Mouse (Mus musculus) neural tube, embryonic 12.5 days (tissue): ENCODE data around the gene Parp12. TPM values are rescaled to one million over a fixed set of nuclear protein-coding genes. Genes with fewer than 3 reads are reported as not detected.
A peak's percentile ranks its signal among the peaks of the same experiment; 100 is the strongest.

Experiments
- ATAC-seq: fragments of 200-750 bp; cut with Nextera tagmentation; 2 replicates; pipeline ENCODE4 v1.8.0; 2017; ENCODE audit warnings: low read depth, mild to moderate bottlenecking, moderate TSS enrichment, moderate library complexity; ENCODE audit not compliant: low FRiP score
- H3K27ac ChIP-seq: fragments of 300-500 bp; sonication (generic); 2 replicates; pipeline ENCODE4 v1.5.1; 2016
- H3K27me3 ChIP-seq: fragments of 300-500 bp; sonication (generic); replicated peaks from 2 replicates; pipeline ENCODE4 v1.6.1; 2016; ENCODE audit warnings: mild to moderate bottlenecking
- H3K36me3 ChIP-seq: fragments of 300-500 bp; sonication (generic); 2 replicates; pipeline ENCODE4 v1.6.1; 2016; ENCODE audit warnings: mild to moderate bottlenecking
- H3K4me1 ChIP-seq: fragments of 300-500 bp; sonication (generic); 2 replicates; pipeline ENCODE4 v1.6.1; 2016
- H3K4me2 ChIP-seq: fragments of 300-500 bp; sonication (generic); replicated peaks from 2 replicates; pipeline ENCODE4 v1.6.1; 2016; ENCODE audit warnings: mild to moderate bottlenecking
- H3K4me3 ChIP-seq: fragments of 300-500 bp; sonication (generic); 2 replicates; pipeline ENCODE4 v1.5.1; 2016
- H3K9ac ChIP-seq: fragments of 300-500 bp; sonication (generic); 2 replicates; pipeline ENCODE4 v1.6.1; 2016; ENCODE audit warnings: mild to moderate bottlenecking
- H3K9me3 ChIP-seq: fragments of 300-500 bp; sonication (generic); 2 replicates; pipeline ENCODE4 v1.6.1; 2016; ENCODE audit warnings: mild to moderate bottlenecking
- WGBS: fragments of 180-500 bp; shearing (Covaris S2); methylation state at CpG from one replicate; pipeline ENCODE4 v1.1.7; 2016; 5-methylcytosine and 5-hydroxymethylcytosine counted together
- polyA plus RNA-seq: library from polyadenylated mRNA; unstranded; fragments of >200 nt; fragmentation: Nextera tagmentation; extraction: Ambion mirVana; gene quantifications from 2 replicates; pipeline ENCODE4 v1.2.1, GENCODE M21; 2016

Gene Parp12
- polyA plus RNA-seq, result 4.0 and 4.8 TPM in 2 replicates

DNA sequence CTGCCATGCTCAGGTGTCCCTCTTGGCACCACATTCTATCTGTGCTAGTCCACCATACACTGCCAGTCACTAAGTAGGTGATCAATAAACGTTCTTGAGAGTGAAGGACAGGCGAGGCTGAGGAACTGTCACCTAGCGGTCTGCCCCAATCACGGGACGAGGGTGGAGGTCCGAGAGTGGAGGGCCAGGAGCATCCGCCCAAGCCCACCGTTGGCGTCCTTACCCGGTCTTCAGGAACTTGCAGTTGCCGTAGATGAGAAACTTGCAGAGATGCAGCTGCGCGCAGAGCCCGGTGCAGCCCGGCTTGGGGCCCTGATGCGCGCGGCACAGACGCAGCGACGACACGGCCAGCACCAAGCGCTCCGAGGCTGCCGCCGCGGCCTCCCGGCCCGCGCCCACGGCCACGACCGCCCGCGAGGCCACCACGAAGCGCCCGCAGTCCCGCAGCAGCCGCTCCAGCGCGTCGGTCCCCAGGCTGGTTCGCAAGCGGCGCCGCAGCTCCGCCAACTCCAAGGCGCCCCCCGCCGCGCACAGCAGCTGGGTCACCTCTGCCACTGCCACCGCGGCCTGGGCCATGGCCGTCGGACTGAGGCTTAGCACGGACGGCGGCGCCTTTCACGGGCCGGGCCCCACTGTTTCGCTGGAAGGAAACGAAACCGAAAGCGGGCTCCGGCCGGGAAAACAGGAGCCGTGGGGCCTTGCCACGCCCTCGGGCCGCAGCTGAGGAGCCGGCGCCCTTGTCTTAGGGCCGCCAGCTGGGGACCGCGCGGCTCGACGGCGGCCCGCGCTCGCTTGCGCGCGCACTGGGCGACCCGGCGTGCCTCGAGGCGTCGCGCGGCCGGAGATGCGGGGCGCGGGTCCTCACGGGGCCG is at the start of gene Parp12:
Gene Parp12, minus strand, starts transcription at position 766 of the 872 bp plus-strand sequence.
- ATAC-seq, result peak; percentile 83
- Histone ChIP-seq H3K4me1 (no peaks in the 10 kb centered on the region; the same call in 1 of the 2 replicates), H3K9me3 (peaks cover 4% of the 10 kb centered on the region; the same call in 1 of the 2 replicates), H3K4me3 (peak within 1 kb of the TSS; percentile 67), H3K36me3 (no peaks in the 10 kb centered on the region), H3K9ac (peak within 1 kb of the TSS; percentile 62), H3K27ac (no peak within 1 kb of the TSS), H3K27me3 (peaks cover 32% of the 10 kb centered on the region), H3K4me2 (peak within 1 kb of the TSS; percentile 73)
- 2% methylated on average over 101 of the region's 101 CpGs for WGBS

DNA sequence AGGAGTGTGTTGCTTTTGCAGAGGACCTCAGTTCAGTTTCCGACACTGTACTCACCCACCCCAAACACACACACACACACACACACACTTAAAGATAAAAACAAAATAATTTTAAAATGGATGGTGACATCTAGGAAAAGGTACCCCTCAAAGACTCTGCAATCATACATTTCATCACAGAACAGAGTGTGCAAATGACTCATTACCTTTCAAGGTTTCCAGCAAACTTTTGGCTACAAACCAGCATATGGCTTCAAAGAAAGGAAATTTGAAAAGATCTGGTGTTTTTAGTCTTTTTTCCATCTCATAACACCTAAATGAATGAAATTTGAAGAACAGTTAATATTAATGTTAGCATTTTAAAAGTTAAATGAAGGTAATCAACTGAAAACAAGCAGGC is 46.7 kb upstream of the Parp12 start:
- Histone ChIP-seq H3K4me2 (no peak overlapping the region), H3K27ac (no peak overlapping the region), H3K36me3 (peaks cover 29% of the 10 kb centered on the region), H3K4me3 (no peak overlapping the region), H3K27me3 (no peaks in the 10 kb centered on the region), H3K9ac (no peak overlapping the region), H3K4me1 (no peaks in the 10 kb centered on the region), H3K9me3 (no peaks in the 10 kb centered on the region)
- WGBS, result 100% methylated on average over 1 of the region's 1 CpGs
- ATAC-seq, result no peak

DNA sequence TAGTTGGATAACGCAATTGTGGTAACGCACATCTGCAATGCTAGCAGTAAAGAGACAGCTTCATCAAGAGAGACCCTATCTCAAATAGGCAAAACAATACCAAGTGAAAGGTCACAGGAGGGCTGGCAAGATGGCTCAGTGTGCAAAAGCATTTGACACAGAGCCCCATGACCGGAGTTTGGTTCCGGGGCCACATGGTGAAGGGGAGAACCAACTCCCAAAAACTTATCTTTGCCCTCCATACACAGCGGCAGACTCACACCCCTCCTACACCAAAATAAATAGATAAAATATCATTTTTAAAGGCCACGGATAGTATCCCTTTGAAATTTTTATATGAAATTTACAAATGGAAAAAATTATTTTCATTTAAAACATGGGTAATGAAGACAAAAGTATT is 43.8 kb upstream of the Parp12 start:
- no peak for ATAC-seq
- no peaks in the 10 kb centered on the region for H3K9me3 ChIP-seq
- H3K4me3 ChIP-seq, result no peak overlapping the region
- H3K4me2 ChIP-seq, result no peak overlapping the region
- H3K9ac ChIP-seq, result no peak overlapping the region
- peaks cover 23% of the 10 kb centered on the region; the same call in 1 of the 2 replicates for H3K36me3 ChIP-seq
- WGBS, result 96% methylated on average over 6 of the region's 6 CpGs
- no peak overlapping the region for H3K27ac ChIP-seq
- H3K27me3 ChIP-seq, result no peaks in the 10 kb centered on the region
- H3K4me1 ChIP-seq, result no peaks in the 10 kb centered on the region

DNA sequence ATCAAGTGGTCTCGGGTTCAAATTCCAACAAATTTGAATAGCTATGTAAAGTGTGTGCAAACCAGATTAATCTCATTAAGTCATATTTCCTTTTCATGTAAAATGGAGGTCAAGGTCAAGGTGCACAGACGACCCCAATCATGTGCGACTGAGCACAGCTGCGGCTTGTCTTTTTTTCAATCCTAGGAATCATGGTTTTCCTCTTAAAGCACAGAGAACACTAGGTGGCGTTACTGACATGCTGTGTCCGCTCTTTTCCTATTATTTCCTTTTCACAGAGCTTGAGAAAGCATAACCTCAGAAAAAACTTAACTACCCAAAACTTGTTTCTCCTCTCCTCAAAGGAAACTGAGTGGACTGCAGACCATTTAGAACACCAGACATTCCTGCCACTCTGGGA is 27.9 kb upstream of the Parp12 start:
- Histone ChIP-seq H3K36me3 (peaks cover 64% of the 10 kb centered on the region), H3K4me3 (no peak overlapping the region), H3K4me2 (no peak overlapping the region), H3K9ac (no peak overlapping the region), H3K27ac (no peak overlapping the region), H3K4me1 (no peaks in the 10 kb centered on the region), H3K9me3 (no peaks in the 10 kb centered on the region), H3K27me3 (no peaks in the 10 kb centered on the region)
- no peak for ATAC-seq
- 58% methylated on average over 6 of the region's 6 CpGs for WGBS

DNA sequence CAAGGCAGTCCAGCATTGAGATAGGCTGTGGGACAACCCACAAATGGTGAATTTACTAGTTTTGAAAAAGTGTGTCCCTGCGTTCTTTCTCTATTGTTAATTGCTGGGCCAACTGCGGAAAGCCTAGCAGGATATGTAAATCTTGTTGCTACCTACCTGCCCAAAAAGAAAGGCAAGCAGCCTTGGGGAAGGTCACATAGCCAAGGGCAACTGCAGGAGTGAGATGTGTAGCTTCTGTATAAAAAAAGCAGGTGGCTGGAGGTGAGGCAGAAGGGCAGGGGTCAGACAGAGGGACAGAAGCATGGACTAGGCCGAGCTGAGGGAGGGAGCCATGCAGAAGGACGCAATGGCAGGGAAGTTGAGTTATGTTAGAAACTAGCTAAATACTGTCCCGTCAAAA is 14.4 kb upstream of the Parp12 start:
- Histone ChIP-seq H3K9ac (no peak overlapping the region), H3K4me1 (no peaks in the 10 kb centered on the region), H3K27ac (no peak overlapping the region), H3K36me3 (peaks cover 22% of the 10 kb centered on the region), H3K9me3 (peaks cover 1% of the 10 kb centered on the region), H3K27me3 (no peaks in the 10 kb centered on the region), H3K4me2 (no peak overlapping the region), H3K4me3 (no peak overlapping the region)
- 76% methylated on average over 5 of the region's 5 CpGs for WGBS
- ATAC-seq, result no peak

DNA sequence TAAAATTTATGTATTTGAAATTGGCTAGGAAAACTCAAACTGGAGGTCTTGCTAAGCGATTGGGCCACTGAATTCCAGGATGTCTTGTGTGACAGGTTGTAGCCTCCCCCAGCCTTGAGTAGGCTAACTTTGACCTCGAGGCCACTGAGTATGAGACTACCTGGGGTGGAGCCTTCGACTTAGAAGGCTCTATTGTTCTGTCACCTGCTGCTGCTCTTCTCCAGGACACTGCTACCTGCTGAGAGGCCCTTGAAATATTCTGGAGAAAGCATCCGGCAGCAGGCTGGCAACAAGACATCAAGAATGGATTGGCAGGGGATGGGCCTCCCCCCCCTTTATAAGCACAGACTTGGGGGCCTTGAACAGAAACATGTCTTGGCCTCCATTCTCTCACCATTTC is 13.3 kb upstream of the Parp12 start:
- Histone ChIP-seq H3K27me3 (no peaks in the 10 kb centered on the region), H3K4me3 (no peak overlapping the region), H3K4me2 (no peak overlapping the region), H3K9ac (no peak overlapping the region), H3K27ac (no peak overlapping the region), H3K9me3 (peaks cover 7% of the 10 kb centered on the region), H3K4me1 (no peaks in the 10 kb centered on the region), H3K36me3 (peaks cover 22% of the 10 kb centered on the region)
- WGBS, result 35% methylated on average over 4 of the region's 4 CpGs
- no peak for ATAC-seq

DNA sequence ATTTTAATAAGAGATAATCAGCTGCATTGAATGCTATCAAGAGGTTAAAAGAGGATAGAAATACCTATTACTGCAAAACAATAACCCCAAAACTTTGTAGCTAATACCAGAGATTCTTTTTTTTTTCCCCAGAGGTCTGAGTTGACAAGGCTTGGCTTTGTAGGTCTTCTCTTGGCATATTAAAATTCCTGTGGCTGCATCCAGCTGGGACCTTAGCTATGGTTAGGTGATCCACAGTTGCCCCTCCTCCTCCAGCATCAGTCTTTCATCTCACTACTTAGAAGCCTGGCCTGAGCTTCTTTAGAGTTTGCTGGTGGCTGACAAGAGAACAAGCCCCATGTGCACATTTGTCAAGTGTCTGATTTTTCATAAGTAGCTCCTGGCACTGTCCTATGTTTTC is 6.6 kb upstream of the Parp12 start:
- Histone ChIP-seq H3K4me2 (no peak overlapping the region), H3K4me1 (no peaks in the 10 kb centered on the region), H3K4me3 (no peak overlapping the region), H3K36me3 (no peaks in the 10 kb centered on the region), H3K27ac (no peak overlapping the region), H3K9ac (no peak overlapping the region), H3K9me3 (peaks cover 7% of the 10 kb centered on the region), H3K27me3 (no peaks in the 10 kb centered on the region)
- no peak for ATAC-seq

DNA sequence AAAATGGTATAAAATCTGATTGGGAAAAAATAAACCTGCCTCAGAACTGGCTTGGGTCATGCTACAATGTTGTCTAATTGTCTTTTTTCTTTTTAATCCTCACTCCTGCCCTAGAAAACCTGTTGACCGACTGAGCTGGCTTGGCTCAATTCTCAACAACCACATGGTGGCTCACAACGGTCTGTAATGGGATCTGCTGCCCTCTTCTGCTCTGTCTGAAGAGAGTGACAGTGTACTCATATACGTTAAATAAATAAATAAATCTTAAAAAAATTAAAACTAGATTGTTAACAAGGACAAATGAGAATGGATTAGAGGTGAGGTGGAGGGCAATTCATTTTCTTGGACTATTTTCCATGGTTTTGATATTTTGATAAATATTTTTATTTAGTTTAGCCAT is 2.5 kb upstream of the Parp12 start:
- no peaks in the 10 kb centered on the region; the same call in 1 of the 2 replicates for H3K4me1 ChIP-seq
- H3K4me3 ChIP-seq, result no peak overlapping the region
- ATAC-seq, result no peak
- H3K9me3 ChIP-seq, result peaks cover 4% of the 10 kb centered on the region; the same call in 1 of the 2 replicates
- no peak overlapping the region for H3K27ac ChIP-seq
- peaks cover 32% of the 10 kb centered on the region for H3K27me3 ChIP-seq
- no peak overlapping the region for H3K4me2 ChIP-seq
- H3K36me3 ChIP-seq, result no peaks in the 10 kb centered on the region
- no peak overlapping the region for H3K9ac ChIP-seq
- WGBS, result 77% methylated on average over 3 of the region's 3 CpGs

DNA sequence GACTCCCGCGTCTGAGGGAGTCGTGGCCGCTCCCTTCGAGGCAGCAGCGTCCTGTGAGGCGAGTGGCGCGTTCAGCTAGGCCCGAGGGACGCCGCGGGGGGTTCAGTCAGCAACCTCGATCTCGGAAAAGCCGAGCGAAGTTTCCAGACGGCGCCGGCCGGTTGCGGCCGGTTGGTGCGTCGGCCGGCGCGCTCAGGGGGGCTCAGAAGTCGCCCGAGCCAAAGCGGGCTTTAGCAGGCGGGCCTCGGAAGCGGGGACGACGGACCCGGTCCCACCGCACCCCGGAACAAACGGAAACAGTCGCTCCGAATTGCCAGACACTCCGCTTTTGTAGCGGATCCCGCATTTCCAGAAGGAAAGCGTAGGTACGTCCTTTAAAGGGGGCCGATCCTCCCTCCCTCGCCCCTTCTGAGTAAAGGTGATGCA is 320 bp upstream of the Parp12 start:
- peak; percentile 46 for ATAC-seq
- 11% methylated on average over 49 of the region's 49 CpGs for WGBS
- Histone ChIP-seq H3K9ac (peak overlapping the region; percentile 62), H3K4me2 (peak overlapping the region; percentile 73), H3K27me3 (peaks cover 32% of the 10 kb centered on the region), H3K4me1 (no peaks in the 10 kb centered on the region; the same call in 1 of the 2 replicates), H3K36me3 (no peaks in the 10 kb centered on the region), H3K4me3 (peak overlapping the region; percentile 67), H3K27ac (no peak overlapping the region), H3K9me3 (peaks cover 4% of the 10 kb centered on the region; the same call in 1 of the 2 replicates)

DNA sequence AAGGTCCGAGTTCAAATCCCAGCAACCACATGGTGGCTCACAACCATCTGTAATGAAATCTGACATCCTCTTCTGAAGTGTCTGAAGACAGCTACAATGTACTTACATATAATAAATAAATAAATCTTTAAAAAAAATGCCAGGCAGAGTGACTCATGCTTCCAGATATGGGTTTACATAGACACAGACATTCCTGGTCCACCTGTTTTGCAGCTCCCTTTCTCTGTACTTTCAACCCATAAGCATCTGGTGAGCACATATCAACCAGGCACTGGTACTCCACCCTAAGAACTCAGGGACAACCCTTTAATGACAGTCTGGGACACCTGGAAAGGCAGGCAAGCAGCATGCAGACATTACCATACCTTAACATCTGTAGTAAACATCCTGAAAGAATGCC is 2.7 kb downstream of the Parp12 start:
- Histone ChIP-seq H3K9me3 (peaks cover 4% of the 10 kb centered on the region; the same call in 1 of the 2 replicates), H3K36me3 (no peaks in the 10 kb centered on the region), H3K9ac (no peak overlapping the region), H3K27me3 (peaks cover 32% of the 10 kb centered on the region), H3K27ac (no peak overlapping the region), H3K4me2 (no peak overlapping the region), H3K4me1 (no peaks in the 10 kb centered on the region; the same call in 1 of the 2 replicates), H3K4me3 (no peak overlapping the region)
- 86% methylated on average over 1 of the region's 1 CpGs for WGBS
- no peak for ATAC-seq

DNA sequence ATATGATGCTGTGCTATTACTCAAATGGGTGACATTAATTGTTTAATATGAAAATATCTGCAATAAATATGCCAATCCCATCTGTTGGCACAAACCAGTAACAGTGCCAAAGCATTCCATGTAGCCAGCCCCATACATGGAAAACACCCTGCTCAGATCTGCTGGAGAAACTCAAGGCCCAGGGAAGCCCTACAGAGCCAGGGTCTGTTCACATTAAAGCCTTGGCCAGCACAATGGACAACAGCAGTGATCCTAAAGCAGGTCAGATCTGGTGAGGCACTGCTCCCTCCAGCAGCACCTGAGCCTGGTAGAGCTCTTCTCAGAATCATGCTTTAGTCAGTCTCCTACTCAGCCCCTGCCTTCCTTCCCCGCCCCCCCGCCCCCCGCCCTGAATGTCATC is 5.0 kb downstream of the Parp12 start:
- Histone ChIP-seq H3K27me3 (peaks cover 21% of the 10 kb centered on the region), H3K4me3 (no peak overlapping the region), H3K9ac (no peak overlapping the region), H3K36me3 (no peaks in the 10 kb centered on the region), H3K27ac (no peak overlapping the region), H3K4me1 (no peaks in the 10 kb centered on the region; the same call in 1 of the 2 replicates), H3K9me3 (no peaks in the 10 kb centered on the region), H3K4me2 (no peak overlapping the region)
- ATAC-seq, result no peak
- 91% methylated on average over 3 of the region's 3 CpGs for WGBS

DNA sequence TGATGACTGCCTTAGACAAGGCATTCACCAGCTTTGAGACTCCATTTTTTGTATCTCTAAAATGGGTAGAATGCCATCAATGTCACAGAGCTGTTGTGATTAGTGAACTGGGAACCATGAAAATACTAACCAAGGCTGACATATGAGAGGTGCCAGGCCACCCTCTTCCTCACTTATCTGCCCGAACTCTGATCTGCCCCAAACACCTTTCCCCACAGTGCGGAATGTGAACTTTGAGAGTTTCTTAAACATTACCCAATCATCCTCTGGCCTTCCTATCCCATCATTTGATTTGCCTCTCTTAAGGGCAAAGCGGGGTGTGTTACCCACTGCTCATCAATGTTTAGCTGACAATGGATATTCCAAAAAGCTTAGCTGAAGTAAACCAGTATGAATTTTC is 5.4 kb downstream of the Parp12 start:
- H3K27ac ChIP-seq, result no peak overlapping the region
- 96% methylated on average over 3 of the region's 3 CpGs for WGBS
- H3K4me3 ChIP-seq, result no peak overlapping the region
- H3K36me3 ChIP-seq, result no peaks in the 10 kb centered on the region
- H3K9me3 ChIP-seq, result no peaks in the 10 kb centered on the region
- peaks cover 16% of the 10 kb centered on the region for H3K27me3 ChIP-seq
- H3K4me2 ChIP-seq, result no peak overlapping the region
- ATAC-seq, result no peak
- no peak overlapping the region for H3K9ac ChIP-seq
- no peaks in the 10 kb centered on the region; the same call in 1 of the 2 replicates for H3K4me1 ChIP-seq
